Mouse (Mus musculus): ENCODE measurements around the gene Rtn3.

GRCm38 (mm10) chr19:7491960-7492359 lies 8.9 kb upstream of the Rtn3 start:
- TF ChIP-seq CTCF (IDR thresholded peaks at IDR 0.05; ENCODE audit: low read depth, low read length), result no peak
- no peak for TF ChIP-seq POLR2AphosphoS5 (IDR thresholded peaks at IDR 0.05; ENCODE audit: insufficient replicate concordance, low read depth, low read length)
